Mouse (Mus musculus): ENCODE measurements around the gene March4. TPM values are rescaled to one million over a fixed set of nuclear protein-coding genes. Genes with fewer than 3 reads are reported as not detected.

March4 gene
- polyA plus RNA-seq, 1 experiment: not detected

GRCm38 (mm10) chr1:72506202-72506601 is 30.5 kb downstream of the March4 start:
- Histone ChIP-seq H3K27ac (ENCODE audit: insufficient read depth, low read depth, low read length) (no peak overlapping the region), H3K4me3 (ENCODE audit: insufficient read depth, low read depth, low read length) (no peak overlapping the region), H3K4me1 (ENCODE audit: control insufficient read depth, insufficient read depth, low read length) (peaks cover 15% of the 10 kb centered on the region; the same call in 1 of the 2 replicates)
- WGBS: 53% methylated on average over 10 of the region's 10 CpGs
- TF ChIP-seq POLR2A (IDR thresholded peaks at IDR 0.05; ENCODE audit: insufficient read depth, low read depth, low read length) (no peak), CTCF (IDR thresholded peaks at IDR 0.05; ENCODE audit: insufficient read depth, low read depth, low read length) (no peak)

DNA sequence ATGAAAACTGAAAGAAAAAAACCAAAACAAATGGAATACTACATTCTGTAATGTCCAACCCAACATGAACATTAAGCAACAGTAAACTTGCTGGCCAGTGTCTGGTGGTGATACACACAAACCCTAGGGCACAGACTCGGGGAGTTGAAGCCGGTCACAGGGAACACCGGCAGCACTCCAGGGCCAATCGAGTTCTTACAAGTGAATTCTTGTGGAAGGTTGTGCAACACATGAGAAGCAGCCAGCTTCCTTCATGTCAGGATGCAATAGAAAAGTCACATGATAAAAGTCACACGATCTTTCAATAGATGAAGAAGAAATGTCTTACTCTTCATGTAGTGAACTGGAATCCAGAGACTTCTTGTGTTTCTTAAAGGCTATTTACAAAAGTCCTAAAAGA is 39.1 kb downstream of the March4 start:
- no peak overlapping the region for H3K27ac ChIP-seq (ENCODE audit: insufficient read depth, low read depth, low read length)
- WGBS: 86% methylated on average over 5 of the region's 5 CpGs
- TF ChIP-seq CTCF (IDR thresholded peaks at IDR 0.05; ENCODE audit: insufficient read depth, low read depth, low read length): no peak
- no peaks in the 10 kb centered on the region for H3K4me1 ChIP-seq (ENCODE audit: control insufficient read depth, insufficient read depth, low read length)
- no peak overlapping the region for H3K4me3 ChIP-seq (ENCODE audit: insufficient read depth, low read depth, low read length)

DNA sequence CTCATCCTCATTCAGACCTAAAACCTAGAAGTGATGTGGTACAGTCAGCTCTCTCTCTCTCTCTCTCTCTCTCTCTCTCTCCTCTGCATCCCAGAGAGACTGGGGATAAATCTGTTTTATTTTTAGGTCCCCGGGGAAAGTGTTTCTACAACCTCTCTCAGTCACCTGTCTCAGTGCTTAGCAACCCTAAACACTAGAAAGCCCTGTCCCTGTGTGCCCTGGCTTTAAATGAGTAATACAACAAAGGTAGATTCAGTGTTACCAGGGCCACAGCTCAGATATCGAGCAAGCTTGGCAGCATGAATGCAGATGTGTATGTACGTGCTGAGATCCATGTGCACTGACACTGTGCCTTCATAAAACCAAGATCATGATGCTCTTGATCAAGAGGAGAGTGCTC is 43.3 kb downstream of the March4 start:
- H3K4me3 ChIP-seq (ENCODE audit: insufficient read depth, low read depth, low read length): no peak overlapping the region
- 81% methylated on average over 3 of the region's 3 CpGs for WGBS
- no peak overlapping the region for H3K27ac ChIP-seq (ENCODE audit: insufficient read depth, low read depth, low read length)
- TF ChIP-seq POLR2A (IDR thresholded peaks at IDR 0.05; ENCODE audit: insufficient read depth, low read depth, low read length): no peak
- no peak for TF ChIP-seq CTCF (IDR thresholded peaks at IDR 0.05; ENCODE audit: insufficient read depth, low read depth, low read length)
- H3K4me1 ChIP-seq (ENCODE audit: control insufficient read depth, insufficient read depth, low read length): peaks cover 10% of the 10 kb centered on the region

DNA sequence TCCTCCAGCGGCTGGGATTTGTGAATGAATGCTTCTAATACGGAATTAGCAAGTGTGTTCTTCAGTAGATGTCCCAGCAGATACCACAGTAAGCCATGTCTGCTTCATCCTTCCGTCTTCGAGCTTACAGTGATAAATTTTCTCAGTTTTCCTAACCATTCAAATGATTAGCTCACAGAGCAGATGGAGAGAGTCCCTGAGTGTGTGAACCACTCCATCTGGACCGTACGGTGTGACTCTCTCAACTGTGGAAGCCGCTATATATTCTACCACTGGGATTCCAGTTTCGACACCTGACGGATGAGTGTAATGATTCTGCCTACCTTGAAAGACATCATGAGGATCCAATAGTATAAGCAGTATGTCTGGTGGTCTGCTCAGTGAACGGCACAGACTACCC is 44.1 kb downstream of the March4 start:
- Histone ChIP-seq H3K27ac (ENCODE audit: insufficient read depth, low read depth, low read length) (no peak overlapping the region), H3K4me3 (ENCODE audit: insufficient read depth, low read depth, low read length) (no peak overlapping the region), H3K4me1 (ENCODE audit: control insufficient read depth, insufficient read depth, low read length) (peaks cover 10% of the 10 kb centered on the region)
- no peak for TF ChIP-seq CTCF (IDR thresholded peaks at IDR 0.05; ENCODE audit: insufficient read depth, low read depth, low read length)
- WGBS: 95% methylated on average over 10 of the region's 10 CpGs

DNA sequence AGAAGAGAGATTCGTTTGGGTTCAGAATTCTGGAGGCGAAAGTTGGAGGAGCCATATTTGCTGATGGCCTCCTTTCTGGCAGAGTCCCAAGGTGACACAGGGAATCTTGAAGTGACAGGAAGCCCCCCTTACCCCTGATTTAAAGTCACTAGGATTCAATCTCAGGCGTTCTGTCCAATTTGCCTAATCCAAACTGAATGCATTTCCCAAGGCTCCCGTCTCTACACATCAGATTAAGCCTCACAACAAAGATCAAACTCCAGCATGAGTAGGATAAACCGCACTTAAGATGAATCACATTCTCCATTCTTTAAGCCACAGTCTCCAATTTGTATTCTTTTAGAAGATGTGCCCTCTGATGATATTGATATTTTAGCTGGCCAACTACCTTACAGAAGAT is 45.4 kb downstream of the March4 start:
- no peak for TF ChIP-seq CTCF (IDR thresholded peaks at IDR 0.05; ENCODE audit: insufficient read depth, low read depth, low read length)
- TF ChIP-seq POLR2A (IDR thresholded peaks at IDR 0.05; ENCODE audit: insufficient read depth, low read depth, low read length): no peak
- Histone ChIP-seq H3K4me1 (ENCODE audit: control insufficient read depth, insufficient read depth, low read length) (peaks cover 10% of the 10 kb centered on the region), H3K27ac (ENCODE audit: insufficient read depth, low read depth, low read length) (no peak overlapping the region), H3K4me3 (ENCODE audit: insufficient read depth, low read depth, low read length) (no peak overlapping the region)
- WGBS: 74% methylated on average over 5 of the region's 5 CpGs

- Histone ChIP-seq H3K4me1 (ENCODE audit: control insufficient read depth, insufficient read depth, low read length) (peaks cover 10% of the 10 kb centered on the region), H3K27ac (ENCODE audit: insufficient read depth, low read depth, low read length) (no peak overlapping the region), H3K4me3 (ENCODE audit: insufficient read depth, low read depth, low read length) (no peak overlapping the region)
- TF ChIP-seq POLR2A (IDR thresholded peaks at IDR 0.05; ENCODE audit: insufficient read depth, low read depth, low read length) (no peak), CTCF (IDR thresholded peaks at IDR 0.05; ENCODE audit: insufficient read depth, low read depth, low read length) (no peak)
- 81% methylated on average over 3 of the region's 3 CpGs for WGBS
These were observed 45.9 kb downstream of the March4 start for GRCm38 (mm10) chr1:72490801-72491200.

- no peak overlapping the region for H3K4me3 ChIP-seq (ENCODE audit: insufficient read depth, low read depth, low read length)
- WGBS: 25% methylated on average over 8 of the region's 8 CpGs
- peaks cover 10% of the 10 kb centered on the region for H3K4me1 ChIP-seq (ENCODE audit: control insufficient read depth, insufficient read depth, low read length)
- H3K27ac ChIP-seq (ENCODE audit: insufficient read depth, low read depth, low read length): no peak overlapping the region
- TF ChIP-seq CTCF (IDR thresholded peaks at IDR 0.05; ENCODE audit: insufficient read depth, low read depth, low read length) (no peak), POLR2A (IDR thresholded peaks at IDR 0.05; ENCODE audit: insufficient read depth, low read depth, low read length) (no peak)
These were observed 46.5 kb downstream of the March4 start for GRCm38 (mm10) chr1:72490193-72490592.

DNA sequence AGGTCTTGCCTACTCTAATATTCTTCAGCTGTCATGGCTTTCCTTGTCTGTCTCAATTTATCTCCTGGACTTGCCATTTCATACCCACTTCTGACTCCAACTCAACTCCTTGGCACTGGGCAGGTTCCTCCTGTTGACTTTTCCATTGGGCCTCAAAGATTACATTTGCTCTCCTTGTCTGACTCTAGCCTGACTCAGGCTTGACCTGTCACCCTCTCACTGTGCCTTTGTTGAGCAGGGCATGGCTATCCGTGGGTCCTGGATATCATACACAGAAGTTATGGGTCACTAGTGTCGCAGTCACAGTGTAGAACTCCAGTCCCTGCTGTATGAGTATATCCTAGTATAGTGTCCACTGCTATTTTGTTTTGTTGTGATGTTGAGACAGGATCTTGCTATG is 60.1 kb downstream of the March4 start:
- H3K27ac ChIP-seq (ENCODE audit: insufficient read depth, low read depth, low read length): no peak overlapping the region
- WGBS: 95% methylated on average over 2 of the region's 2 CpGs
- no peak for TF ChIP-seq CTCF (IDR thresholded peaks at IDR 0.05; ENCODE audit: insufficient read depth, low read depth, low read length)
- no peak for TF ChIP-seq POLR2A (IDR thresholded peaks at IDR 0.05; ENCODE audit: insufficient read depth, low read depth, low read length)
- H3K4me3 ChIP-seq (ENCODE audit: insufficient read depth, low read depth, low read length): no peak overlapping the region
- no peaks in the 10 kb centered on the region for H3K4me1 ChIP-seq (ENCODE audit: control insufficient read depth, insufficient read depth, low read length)

GRCm38 (mm10) chr1:72469075-72469474 is 67.7 kb downstream of the March4 start:
- TF ChIP-seq POLR2A (IDR thresholded peaks at IDR 0.05; ENCODE audit: insufficient read depth, low read depth, low read length) (no peak), CTCF (IDR thresholded peaks at IDR 0.05; ENCODE audit: insufficient read depth, low read depth, low read length) (no peak)
- WGBS: 96% methylated on average over 2 of the region's 2 CpGs
- peaks cover 6% of the 10 kb centered on the region; the same call in 1 of the 2 replicates for H3K4me1 ChIP-seq (ENCODE audit: control insufficient read depth, insufficient read depth, low read length)
- no peak overlapping the region for H3K4me3 ChIP-seq (ENCODE audit: insufficient read depth, low read depth, low read length)
- no peak overlapping the region for H3K27ac ChIP-seq (ENCODE audit: insufficient read depth, low read depth, low read length)

- no peak overlapping the region for H3K27ac ChIP-seq (ENCODE audit: insufficient read depth, low read depth, low read length)
- WGBS: 25% methylated on average over 5 of the region's 5 CpGs
- peaks cover 6% of the 10 kb centered on the region; the same call in 1 of the 2 replicates for H3K4me1 ChIP-seq (ENCODE audit: control insufficient read depth, insufficient read depth, low read length)
- H3K4me3 ChIP-seq (ENCODE audit: insufficient read depth, low read depth, low read length): no peak overlapping the region
- no peak for TF ChIP-seq POLR2A (IDR thresholded peaks at IDR 0.05; ENCODE audit: insufficient read depth, low read depth, low read length)
- TF ChIP-seq CTCF (IDR thresholded peaks at IDR 0.05; ENCODE audit: insufficient read depth, low read depth, low read length): no peak
These were observed 68.2 kb downstream of the March4 start for GRCm38 (mm10) chr1:72468466-72469003.

Measured in olfactory bulb, adult 2 months (tissue).